Mouse (Mus musculus) adrenal gland, postnatal 10 days (tissue): ENCODE measurements around the gene Ncf1. TPM values are rescaled to one million over a fixed set of nuclear protein-coding genes. Genes with fewer than 3 reads are reported as not detected.

Source experiments
- DNase-seq: peaks from one replicate; pipeline ENCODE4 v3.0.0; 2021; ENCODE audit warnings: mixed read lengths
- total RNA-seq, 2 experiments: library from RNA; stranded (reverse); gene quantifications; 2 replicates each; pipeline ENCODE4 v1.2.3; 2021

Gene Ncf1
- total RNA-seq, 2 experiments from 2014 or later = 8.4 to 10.2 TPM

DNA sequence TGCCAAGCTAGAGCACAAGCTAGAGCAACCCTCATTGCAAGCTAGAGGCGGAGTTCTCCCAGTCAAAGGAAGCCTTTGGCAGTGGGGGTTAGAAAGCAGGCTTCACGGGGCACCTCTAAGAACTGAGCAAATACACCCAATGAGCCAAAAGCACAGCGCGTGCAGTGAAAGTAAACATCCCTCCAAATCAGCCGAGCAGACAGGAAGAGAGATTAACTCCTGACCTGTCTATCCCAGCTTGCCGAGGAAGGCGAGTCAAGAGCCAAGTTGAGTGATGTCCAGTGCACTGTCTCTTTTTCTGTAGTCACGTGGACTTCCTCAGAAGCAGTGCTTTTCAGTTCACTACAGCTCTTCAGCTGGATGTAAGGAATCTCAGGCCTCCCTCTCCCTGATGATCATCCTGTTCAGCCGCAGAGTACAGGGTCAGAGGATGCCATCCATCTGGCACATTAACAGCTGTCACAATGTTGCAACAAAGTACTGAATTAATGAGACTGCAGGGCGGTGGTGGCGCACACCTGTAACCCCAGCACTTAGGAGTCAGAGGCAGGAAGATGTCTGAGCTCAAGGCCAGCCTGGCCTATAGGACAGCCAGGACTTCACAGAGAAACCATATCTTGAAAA lies 19.4 kb downstream of the Ncf1 start:
- DNase-seq = no peak

DNA sequence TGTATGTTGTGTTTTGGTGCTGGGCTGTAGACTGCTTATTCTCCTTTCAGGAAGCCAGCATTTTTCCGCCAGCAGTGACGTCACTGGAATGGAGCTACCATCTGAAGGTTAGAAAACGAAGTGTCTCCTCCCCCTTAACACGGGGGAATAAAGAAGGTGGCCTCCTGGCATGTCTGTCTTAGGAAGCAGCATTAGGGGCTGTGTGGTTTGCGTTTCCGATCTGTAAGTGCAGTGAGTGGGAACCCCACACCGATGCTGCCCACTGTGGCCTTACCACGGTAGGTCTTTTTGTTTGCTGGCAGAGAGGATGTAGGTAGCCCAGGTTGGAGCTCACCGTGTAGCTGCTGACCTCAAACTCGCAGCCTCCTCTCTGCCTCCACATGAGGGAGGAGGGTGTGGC lies 22.7 kb downstream of the Ncf1 start:
- DNase-seq = no peak

DNA sequence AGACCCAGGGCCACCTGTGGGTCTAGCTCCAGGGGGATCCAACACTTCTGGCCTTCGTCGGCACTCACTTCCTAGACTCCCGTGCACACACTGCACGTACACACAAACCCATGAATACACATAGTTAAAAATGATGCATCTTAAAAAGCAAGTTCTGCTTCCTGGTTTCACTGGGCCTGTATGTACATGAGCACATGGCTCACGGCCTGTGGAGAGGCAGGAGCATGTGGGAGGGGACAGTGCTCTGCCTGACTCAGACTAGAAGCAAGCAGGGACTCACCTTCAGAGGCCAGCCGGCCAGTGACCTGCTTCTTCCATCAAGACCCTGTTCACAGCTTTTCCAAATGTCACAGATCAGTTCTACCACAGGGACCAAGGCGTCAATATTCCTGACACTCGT lies 35.8 kb downstream of the Ncf1 start:
- no peak for DNase-seq

DNA sequence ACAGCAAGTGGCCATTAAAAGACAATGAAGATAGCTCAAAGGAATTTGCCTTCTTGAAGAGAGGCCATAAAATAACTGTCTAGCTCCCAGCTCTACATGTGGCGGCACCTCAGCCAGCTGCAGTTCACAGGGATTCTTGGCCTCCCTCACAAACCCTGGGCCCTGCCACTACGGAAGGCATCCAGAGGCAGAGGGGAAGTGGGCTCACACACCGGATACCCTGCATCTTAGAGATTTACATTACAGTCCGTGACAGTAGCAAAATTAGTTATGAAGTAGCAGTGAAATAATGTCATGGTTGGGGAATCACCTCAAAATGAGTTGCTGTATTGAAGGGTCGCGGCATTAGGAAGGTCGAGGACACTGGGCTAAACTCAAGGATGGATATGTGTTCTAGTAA lies 40.9 kb downstream of the Ncf1 start:
- no peak for DNase-seq

DNA sequence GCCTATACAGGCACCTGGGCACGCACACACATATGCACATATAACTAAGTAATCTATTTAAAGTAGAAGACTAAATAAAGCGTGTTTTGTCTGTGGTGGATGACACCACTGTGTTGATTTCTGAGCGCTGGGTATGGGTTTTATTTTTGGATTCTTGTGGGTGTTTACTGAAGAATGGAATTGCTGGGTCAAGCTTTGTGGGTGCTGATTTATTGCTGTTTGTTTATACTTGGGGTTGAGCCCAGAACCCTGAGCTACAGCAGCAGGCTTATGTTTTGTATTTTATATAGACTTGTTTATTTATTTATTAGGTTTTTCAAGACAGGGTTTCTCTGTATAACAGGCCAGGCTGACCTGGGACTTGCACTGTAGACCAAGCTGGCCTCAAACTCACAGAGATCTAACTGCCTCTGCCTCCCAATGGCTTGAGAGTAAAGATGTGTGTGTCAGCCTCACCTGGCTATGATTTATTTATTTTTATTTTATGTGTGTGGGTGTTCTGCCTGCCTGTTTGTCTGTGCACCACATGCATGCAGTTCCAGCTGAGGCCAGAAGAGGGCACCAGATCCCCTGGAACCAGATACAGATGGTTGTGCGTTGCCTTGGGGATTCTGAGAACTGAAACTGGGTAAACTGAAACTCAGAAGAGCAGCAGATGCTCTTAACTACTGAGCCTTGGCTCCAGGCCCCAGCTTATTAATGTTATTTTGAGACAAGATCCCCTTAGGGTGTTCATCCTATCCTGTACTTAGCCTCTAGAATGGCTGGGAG lies 42.3 kb downstream of the Ncf1 start:
- peak; percentile 71 for DNase-seq

DNA sequence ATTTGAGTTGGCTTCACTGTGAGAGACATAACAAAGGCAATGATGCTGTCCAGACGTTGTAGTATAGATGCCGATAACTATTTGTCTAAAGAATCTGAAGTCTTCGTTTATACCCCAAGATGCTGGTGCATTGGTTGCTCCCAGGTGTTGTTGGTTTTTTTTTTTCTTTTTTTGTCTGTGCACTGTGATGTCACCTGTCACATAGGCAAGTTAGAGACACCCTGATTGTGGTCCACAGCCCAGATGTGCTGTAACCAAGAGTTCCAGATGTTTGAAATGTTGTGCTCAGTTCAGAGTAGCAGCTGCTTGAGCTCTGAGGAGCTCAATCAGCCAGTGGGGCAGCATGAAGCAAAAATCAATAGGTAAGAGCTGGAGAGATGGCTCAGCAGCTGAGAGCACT lies 43.4 kb downstream of the Ncf1 start:
- DNase-seq = no peak

DNA sequence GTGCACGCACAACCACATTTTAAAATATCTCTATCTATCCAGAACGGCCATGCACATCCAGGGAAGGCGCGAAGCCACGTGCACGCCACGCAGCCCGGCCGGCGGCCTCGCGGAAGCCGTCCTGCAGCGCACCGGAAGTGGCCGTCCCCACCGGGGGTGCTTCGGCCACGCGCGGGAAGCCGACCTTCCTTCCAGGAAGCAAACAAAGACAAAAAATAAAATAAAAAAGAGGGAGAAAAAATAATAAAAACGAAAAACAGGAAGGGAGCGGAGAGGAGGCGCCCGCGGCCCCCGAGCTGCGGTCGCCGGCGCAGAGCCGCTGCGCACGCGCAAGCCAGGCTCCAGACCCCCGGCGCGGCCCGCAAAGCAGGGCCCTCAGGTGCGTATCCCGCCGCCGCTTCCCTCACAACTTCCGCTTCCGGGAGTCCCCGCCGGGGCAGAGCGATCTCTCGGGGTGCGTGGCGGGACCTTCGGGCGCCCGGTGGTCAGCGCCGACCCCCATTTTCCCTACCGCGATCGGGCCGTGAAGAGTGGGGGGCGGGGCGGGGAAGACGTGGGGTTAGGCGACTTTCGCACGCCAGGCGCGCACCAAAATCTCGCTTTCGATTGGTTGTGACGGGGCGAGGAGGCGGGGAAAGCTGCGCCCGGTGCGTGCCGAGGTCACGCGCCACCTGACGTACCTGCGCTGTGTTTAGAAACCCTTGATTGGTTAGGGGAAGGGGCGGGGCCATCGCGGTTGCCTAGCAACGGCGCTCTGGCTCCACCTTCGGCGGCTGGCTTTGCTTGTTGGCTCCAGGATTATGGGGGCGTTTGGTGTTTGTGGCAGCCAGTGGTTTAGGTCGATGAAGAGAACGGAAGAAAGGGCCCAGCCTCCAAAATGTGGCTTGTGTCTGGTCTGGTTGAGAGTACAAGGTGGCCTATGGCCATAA lies 45.3 kb downstream of the Ncf1 start, which contains the start of gene Gtf2ird2:
Gtf2ird2 (plus strand) TSS at position 140 of the 929 bp plus-strand sequence.
- DNase-seq = peak; percentile 99

DNA sequence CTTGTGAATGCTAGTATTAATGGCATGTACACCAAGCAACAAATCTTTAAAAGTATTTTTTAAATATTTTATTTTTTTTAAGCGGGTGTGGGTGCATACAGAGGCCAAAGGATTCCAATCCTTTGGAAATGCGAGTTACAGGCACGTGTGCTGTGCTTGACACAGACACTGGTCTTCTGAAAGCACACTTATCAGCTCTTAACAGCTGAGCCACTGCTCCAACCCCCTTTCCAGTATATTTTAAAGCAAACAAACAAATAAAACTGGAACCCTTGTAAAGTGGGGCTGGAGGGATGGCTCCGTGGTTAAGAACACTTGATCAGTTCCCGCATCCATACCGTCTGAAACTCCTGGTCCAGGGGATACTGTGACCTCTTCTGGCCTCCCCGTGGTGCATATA lies 46.3 kb downstream of the Ncf1 start:
- no peak for DNase-seq

DNA sequence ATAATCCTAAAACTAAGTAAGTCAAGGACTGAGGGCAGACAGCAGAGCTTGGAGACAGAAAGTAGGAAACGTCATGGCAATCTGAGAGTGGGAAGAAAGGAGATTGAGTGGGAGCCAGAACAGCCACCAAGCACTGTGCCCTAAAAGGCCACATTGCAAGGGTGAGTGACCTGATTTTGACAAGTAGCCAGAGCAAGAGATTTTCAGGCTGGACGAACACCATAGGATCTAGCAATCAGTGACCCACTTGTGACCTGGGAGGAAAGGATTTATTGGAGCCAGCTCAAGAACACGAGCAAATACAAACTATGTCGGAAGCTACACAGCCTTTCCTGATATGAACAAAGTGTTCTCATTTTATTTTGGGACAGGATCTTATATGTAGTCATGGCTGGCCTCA lies 46.7 kb downstream of the Ncf1 start:
- DNase-seq = peak; percentile 66

DNA sequence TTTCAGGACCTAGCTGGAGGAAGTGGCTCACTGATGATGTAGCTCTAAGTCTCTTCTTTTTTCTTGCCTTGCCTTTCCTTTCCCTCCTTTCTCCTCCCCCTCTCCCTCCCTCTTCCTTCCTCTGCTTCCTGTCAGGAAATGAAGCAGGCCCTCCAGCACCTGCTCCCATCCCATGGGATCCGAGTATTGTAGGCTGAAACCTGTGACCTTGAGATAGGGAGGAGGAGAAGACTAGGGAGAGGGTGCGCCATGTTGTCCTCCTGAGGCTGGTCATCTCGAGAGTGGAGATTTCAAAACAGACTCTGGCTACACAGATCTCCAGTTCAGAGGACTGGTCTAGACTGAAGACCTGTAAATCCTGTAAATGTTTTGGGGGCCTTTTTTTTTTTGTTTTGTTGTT lies 47.3 kb downstream of the Ncf1 start:
- DNase-seq = peak; percentile 44

DNA sequence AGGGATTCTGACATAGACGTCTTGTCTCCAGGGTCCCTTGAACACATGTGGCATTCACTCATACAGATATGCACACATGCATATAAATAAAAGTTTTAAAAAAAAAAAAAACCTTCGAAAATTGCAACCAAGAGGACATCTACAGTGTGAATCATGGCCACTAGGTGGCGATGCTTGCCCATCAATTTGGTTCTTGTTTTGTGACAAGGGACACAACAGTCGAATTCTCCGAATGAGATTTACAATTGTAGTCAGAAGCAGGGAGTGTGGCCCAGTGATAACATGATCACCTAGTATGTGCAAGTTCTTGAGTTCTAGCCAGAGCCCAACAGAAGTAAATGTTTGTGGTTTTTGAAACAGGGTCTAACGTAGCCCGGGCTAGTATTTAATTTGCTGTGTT lies 49.6 kb downstream of the Ncf1 start:
- peak; percentile 90 for DNase-seq

DNA sequence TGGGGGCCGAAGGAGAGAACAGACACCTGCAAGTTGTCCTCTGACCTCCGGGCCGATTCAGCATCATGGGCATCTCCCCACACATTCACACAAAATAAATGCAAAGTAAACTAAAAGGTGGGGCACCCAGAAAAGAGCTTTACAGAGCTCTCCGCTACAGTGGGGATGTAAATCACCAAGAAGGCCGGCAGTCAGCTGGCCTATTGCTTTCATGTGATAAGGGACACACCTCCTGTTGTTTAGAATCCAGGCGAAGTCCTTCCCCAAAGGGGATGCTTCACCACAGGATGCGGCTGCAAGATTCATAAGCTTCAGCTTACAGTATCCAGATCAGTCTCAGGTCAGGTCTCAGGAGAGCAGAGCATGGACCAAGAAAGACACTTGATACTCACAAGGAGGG lies 50.9 kb downstream of the Ncf1 start:
- DNase-seq = no peak

DNA sequence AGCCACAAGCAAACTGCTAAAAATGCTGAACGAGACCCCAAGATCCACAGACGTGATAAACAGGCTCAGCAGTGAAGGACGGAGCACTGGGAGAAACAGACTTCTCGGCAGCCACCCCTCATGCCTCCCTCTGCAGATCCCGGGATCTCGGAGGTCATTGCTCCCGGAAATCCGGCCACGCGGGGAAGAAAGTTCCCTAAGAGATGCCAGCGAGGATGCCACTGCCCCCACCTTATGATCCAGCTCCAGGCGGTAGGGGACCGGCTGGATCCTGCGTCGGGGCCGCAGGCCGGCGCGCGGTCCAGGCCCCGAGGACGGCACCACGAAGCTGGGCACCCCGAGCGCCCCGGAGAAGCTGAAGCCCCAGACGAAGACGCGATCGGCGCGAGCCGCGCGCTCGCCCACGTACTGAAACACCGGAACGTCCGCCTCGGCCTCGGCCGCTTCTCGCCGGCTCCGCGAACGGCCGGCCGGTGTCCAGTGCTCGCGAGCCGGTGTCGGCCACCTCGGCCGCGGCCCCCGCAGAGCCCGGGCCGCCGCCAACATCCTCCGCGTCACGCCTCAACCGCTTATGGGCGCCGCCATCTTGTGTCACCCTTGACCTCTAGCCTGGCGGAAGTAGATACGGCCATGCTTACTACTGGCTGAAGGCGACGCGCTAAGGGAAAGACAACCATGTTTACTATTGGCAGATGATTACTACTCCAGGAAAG lies 53.1 kb downstream of the Ncf1 start, which contains the start of gene Rcc1l:
Rcc1l (minus strand) TSS at position 606 of the 713 bp plus-strand sequence.
- peak; percentile 89 for DNase-seq

DNA sequence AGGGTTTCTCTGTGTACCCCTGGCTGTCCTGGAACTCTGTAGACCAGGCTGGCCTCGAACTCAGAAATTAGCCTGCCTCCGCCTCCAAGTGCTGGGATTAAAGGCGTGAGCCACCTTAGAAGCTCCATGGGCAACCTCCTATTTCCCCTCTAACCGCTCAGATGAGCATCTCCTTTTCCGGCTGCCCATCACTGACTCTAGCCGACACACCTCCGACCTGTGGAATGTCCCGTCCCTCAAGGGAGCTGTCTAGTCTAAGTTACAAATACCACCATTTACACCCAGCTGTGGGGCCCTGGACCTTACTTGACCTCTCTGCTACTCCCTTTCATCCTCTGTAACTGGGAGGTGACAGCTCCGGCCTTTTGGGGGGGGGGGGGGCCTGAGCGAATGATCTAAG lies 53.7 kb downstream of the Ncf1 start:
- DNase-seq = peak; percentile 26

DNA sequence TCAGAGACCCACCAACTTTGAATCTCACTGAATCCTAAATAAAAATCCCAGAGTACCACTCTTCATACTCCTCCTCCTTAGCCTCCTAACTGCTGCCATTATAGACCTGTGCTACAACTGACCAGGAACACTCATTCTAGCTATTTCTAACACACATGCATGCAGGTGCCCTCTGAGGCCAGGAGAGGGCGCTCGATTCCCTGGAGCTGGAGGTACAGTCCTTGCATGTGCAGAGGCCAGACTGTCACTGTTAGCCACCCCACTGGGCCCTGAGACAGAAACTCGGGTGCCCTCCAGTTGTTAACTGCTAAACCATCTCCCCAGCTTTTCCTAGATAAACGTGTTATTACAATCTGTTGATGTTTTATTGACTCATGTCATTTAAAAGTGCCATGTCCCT lies 56.2 kb downstream of the Ncf1 start:
- peak; percentile 68 for DNase-seq

DNA sequence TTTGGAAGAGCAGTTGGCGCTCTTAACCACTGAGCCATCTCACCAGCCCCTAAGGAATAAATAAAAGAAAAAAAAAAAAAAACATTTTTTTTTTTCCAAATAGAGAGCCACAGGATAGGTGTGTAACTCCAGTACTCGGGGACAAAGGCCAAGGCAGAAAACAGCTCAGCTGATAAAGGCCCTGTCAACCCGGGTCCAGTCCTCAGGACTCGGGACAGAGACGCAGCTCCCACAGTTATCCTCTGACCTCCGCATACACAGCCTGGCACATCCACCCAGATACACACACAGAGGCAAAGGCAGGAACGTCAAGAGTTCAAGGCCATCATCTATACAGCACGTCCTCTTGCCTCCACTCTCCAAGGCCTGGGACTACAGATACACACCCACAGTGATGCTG lies 59.3 kb downstream of the Ncf1 start:
- no peak for DNase-seq

Other genes with a start within 250 kb of the Ncf1 start
- 10 to 100 TPM; 14.0 to 19.7 TPM for gene Castor2, start 129.9 kb downstream of the Ncf1 start, total RNA-seq
- gene Rcc1l, start 52.9 kb downstream of the Ncf1 start, total RNA-seq = 10 to 100 TPM; 26.6 to 29.4 TPM
- 10 to 100 TPM in 1 of 2 experiments, 1 to 10 TPM in 1; 7.4 to 12.0 TPM for gene Gtf2ird2, start 45.6 kb downstream of the Ncf1 start, total RNA-seq
- 100 to 1,000 TPM; 228 to 249 TPM for gene Gtf2i, start 85.1 kb upstream of the Ncf1 start, total RNA-seq
- 100 to 1,000 TPM in 1 of 2 experiments, 10 to 100 TPM in 1; 69.8 to 112 TPM for gene Gtf2ird1, start 227.1 kb upstream of the Ncf1 start, total RNA-seq